Mouse (Mus musculus) heart, embryonic 12.5 days (tissue): ENCODE measurements around the gene Ces4a. TPM values are rescaled to one million over a fixed set of nuclear protein-coding genes. Genes with fewer than 3 reads are reported as not detected.

Experiments
- polyA plus RNA-seq: library from polyadenylated mRNA; unstranded; fragments of >200 nt; fragmentation: Nextera tagmentation; extraction: Ambion mirVana; gene quantifications from 2 replicates; pipeline ENCODE4 v1.2.1, GENCODE M21; 2016

The Ces4a gene
- polyA plus RNA-seq, 1 experiment from 2014 or later, result not detected

Other genes with a start within 250 kb of the Ces4a start
- gene Ces2e, start 205.5 kb upstream of the Ces4a start, polyA plus RNA-seq, result not detected in 2 replicates
- not detected in 2 replicates for gene Ces2f, start 184.4 kb upstream of the Ces4a start, polyA plus RNA-seq
- gene Ces2g, start 170.1 kb upstream of the Ces4a start, polyA plus RNA-seq, result 1.0 and 1.4 TPM in 2 replicates
- not detected in 2 replicates for gene Ces2h, start 130.9 kb upstream of the Ces4a start, polyA plus RNA-seq
- gene Ces3a, start 83.2 kb upstream of the Ces4a start, polyA plus RNA-seq, result not detected in 2 replicates
- not detected in 2 replicates for gene Ces3b, start 48.0 kb upstream of the Ces4a start, polyA plus RNA-seq
- 65.3 and 67.9 TPM in 2 replicates for gene Cbfb, start 38.9 kb downstream of the Ces4a start, polyA plus RNA-seq
- 18.7 and 18.9 TPM in 2 replicates for gene D230025D16Rik, start 93.3 kb downstream of the Ces4a start, polyA plus RNA-seq
- 10.2 and 10.8 TPM in 2 replicates for gene B3gnt9, start 123.4 kb downstream of the Ces4a start, polyA plus RNA-seq
- gene Tradd, start 132.8 kb downstream of the Ces4a start, polyA plus RNA-seq, result 16.0 and 16.6 TPM in 2 replicates
- gene Fbxl8, start 132.8 kb downstream of the Ces4a start, polyA plus RNA-seq, result 2.2 and 2.6 TPM in 2 replicates
- gene Hsf4, start 138.0 kb downstream of the Ces4a start, polyA plus RNA-seq, result not detected in 2 replicates
- 1.8 and 2.1 TPM in 2 replicates for gene Nol3, start 144.3 kb downstream of the Ces4a start, polyA plus RNA-seq
- gene 4931428F04Rik, start 158.1 kb downstream of the Ces4a start, polyA plus RNA-seq, result 7.9 and 8.1 TPM in 2 replicates
- 16.1 and 19.5 TPM in 2 replicates for gene Exoc3l, start 164.3 kb downstream of the Ces4a start, polyA plus RNA-seq
- 60.8 and 64.1 TPM in 2 replicates for gene E2f4, start 165.9 kb downstream of the Ces4a start, polyA plus RNA-seq
- 2.8 and 3.3 TPM in 2 replicates for gene Elmo3, start 173.8 kb downstream of the Ces4a start, polyA plus RNA-seq
- gene Lrrc29, start 194.5 kb downstream of the Ces4a start, polyA plus RNA-seq, result 1.3 TPM in 2 replicates
- 73.5 and 80.7 TPM in 2 replicates for gene Tmem208, start 194.6 kb downstream of the Ces4a start, polyA plus RNA-seq
- 1.6 and 2.0 TPM in 2 replicates for gene Fhod1, start 216.2 kb downstream of the Ces4a start, polyA plus RNA-seq
- 1.6 and 2.0 TPM in 2 replicates for gene Slc9a5, start 217.0 kb downstream of the Ces4a start, polyA plus RNA-seq
- gene Plekhg4, start 241.5 kb downstream of the Ces4a start, polyA plus RNA-seq, result 0.23 TPM in 1 of 2 replicates, not detected in the other